Mouse (Mus musculus) left cerebral cortex, adult 18-20 months (tissue): Measurements from ENCODE around the gene Rnf207. TPM values are rescaled to one million over a fixed set of nuclear protein-coding genes. Genes with fewer than 3 reads are reported as not detected.

Source experiments
- DNase-seq, 2 experiments: peaks; one replicate each; pipeline ENCODE4 v3.0.0; 2021 to 2022; ENCODE audit warnings: low spot score in 2 of 2, mixed read lengths in 1 of 2
- total RNA-seq, 2 experiments: library from RNA; stranded (reverse); gene quantifications; 2 replicates each; pipeline ENCODE4 v1.2.3; 2021

Rnf207 gene
- total RNA-seq, 2 experiments from 2014 or later: 18.9 to 20.8 TPM

DNA sequence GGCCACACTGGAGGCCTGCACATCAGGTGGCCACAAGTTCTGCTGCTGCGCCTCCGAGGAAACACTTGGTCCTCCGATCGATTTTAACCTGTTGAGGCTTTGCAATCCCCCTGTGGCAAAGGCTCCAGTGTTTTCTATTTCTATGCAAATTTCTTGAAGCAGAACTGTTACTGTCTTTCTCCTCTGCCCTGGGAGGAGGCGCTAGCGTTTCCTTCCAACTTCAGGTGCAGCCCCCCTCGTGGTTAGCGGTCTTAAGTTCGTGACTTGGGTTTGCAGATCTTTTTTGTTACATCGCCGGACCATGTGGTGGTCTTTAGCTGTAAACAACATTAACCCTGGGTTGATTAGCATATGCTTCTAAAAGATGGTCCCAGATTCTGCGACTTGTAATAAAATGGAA, 14.8 kb upstream of the Rnf207 start:
- no peak for DNase-seq

DNA sequence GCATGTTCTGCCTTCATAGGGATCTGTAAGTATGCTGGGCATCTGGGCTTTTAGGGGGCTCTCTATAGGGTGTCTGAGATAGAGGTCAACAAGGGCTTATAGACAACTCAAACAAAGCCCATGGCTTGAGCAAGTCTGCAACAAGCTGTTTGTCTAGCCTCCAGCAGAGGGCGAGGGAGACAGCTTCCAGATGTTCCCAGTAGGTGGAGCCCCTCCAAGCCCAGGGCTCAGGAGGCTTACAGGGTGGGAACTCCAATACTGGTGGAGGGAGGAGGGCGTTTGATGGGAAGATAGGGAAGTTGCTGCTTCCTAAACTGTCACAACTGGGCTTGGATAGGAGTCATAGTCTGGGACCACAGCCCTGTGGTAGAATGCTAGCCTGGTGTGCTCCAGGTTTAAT, 14.2 kb upstream of the Rnf207 start:
- peak; percentile 73 for DNase-seq

DNA sequence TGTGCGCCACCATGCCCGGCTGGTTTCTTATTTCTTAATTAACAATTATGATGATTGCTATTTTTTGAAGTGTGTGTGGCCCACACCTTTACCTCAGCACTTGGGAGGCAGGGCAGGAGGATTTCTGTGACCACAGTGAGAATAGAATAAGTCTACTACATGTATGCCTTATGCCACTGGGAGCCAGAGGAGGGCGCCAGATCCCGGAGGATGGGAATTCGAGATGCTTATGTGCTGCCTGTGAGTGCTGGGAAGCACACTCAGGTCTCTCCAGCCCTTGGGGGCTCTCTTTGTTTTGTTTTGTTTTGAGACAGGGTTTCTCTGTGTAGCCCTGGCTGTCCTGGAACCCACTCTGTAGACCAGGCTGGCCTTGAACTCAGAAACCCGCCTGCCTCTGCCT, 9.9 kb upstream of the Rnf207 start:
- DNase-seq: peak in 1 of 2 experiments; percentile 48

DNA sequence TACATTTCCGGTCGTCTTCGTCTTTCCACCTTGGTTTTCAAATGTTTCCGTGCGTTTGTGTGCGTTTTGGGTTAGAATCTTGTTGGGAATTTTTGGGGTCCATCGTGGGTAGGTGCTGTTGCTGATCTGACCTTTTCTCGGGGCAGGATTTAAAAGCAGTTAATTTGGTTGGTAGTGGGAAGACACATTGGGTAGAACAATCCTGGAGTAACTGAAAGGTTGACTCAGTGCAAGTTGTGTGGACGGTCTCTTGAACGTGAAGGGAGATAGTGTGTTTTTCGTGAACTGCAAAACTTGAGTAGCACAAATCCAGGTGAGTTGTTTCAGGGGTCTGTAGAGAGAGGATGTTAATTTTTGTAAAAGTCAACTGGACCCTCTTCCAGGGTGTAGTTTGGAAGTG, 7.8 kb upstream of the Rnf207 start:
- DNase-seq: no peak

DNA sequence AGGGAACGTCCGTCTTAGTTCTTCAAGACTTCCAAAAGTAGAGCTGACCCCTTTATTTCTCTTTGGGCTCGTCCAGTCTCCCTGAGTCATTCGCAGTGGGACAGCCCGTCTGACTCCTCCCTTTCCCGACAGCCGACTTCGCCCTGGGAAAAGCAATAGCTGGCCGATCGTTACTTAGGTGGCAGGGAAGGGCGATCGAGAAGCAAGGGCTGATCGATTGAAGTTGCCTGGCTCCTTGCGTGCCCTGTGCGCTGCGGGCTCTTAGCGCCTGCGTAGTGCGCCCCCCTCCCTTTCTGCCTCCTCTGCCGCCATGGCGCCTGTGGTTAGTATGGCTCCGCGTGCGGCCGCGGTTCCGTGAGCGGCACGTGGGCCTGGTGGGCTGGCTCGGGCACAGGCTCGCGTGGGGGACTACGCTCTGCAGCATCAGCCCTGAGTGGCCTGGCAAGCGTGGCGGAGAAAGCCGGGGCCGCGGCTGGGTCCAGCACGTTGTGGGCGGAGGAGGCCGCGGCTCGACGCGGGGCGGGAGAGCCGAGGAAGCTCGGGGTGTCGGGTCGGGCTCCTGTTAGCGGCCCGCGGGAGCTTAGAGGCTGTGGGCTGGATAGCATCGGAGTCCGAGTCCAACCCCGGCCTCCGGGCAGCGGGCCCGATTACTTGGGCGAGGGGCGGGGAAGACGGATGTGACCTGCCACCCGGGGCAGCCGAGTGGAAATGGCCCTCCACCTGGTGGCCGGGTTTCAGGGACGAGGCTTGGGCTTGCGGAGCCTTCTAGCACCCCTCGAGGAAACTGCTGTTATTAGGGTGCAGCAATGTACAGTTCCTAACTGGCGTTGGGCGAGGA, 7.0 kb upstream of the Rnf207 start, which contains the start of gene Rpl22:
Rpl22 (plus strand) TSS at position 169 of the 838 bp plus-strand sequence.
- peak; percentile 92 to 95 for DNase-seq

DNA sequence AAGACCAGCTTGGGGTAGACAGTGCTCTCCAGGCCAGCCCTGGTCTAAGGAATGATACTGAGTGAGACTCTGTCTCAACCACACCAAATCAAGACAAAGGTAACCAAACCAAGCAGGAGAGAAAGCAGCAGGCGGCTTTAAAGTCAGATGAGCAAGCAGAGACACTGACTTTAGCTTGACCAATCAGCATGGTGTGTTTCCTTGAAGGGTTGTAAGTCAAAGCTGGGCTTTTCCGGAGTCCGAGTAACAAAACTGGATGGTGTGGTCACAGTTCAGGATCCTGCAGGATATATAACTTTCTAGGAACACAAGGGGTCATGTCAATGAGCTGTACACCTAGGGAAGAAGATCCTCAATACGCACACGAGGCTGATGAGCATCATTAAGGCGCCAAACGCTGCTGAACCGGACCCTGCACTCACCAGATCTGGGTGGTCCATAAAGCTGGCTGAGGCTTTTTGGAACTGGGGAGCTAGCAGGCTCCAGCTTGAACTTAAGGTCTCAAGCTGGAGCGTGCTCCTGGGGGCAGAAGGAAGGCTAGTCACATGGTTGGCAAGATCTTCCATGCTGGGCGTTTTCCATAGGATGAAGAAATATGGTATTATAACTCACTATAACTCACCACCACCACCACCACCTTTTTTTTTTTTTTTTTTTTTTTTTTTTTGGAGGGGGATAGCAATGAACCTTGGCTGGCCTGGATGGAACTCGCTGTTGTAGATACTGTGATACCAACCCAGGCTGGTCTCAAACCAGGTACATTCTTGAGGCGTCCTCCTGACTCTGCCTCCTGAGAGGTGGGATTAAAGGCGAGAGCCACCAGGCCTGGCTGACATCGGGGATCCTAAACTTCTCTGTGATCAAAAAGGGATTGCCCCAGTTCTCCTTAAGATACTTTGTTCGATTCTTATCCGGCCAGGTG, 6.1 kb upstream of the Rnf207 start:
- DNase-seq: no peak

DNA sequence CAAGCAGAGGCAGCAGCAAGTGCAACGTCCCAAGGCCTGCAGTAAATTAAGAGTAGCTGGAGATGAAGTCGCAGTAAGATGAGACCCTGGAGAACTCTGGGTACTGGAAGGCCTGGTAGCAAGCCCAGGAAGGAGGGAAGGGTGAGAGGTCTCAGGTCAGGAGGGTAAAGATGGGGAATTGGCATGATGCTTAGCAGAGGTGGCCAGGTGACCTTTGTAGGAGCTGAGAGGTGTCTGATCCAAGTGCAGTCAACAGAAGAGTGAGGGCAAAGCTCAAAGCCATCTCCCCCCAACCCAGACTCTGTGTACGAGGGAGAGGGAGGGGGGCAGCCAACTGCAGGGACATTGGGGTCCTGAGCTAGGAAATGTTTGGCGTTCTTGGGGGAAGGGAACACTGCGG, 2.7 kb upstream of the Rnf207 start:
- no peak for DNase-seq

DNA sequence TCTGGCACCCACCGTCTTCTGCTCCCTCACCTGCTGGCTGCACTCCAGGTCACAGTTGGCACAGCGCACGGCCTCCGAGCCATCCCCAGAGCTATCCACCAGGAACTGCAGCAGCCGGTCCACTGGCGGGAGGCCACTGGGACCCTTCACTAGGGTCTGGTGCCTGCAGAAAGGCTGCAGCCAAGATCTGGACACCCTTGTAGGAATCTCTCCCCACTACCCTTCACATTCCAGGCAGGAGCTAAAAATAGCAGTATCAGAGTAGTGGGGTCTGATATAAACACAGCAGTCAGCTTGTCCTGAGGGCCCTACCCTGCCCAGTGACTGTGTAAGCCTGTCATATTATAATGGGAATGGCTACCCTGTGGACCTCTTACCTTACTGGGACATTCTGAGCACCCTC, 1.2 kb downstream of the Rnf207 start:
- no peak for DNase-seq

DNA sequence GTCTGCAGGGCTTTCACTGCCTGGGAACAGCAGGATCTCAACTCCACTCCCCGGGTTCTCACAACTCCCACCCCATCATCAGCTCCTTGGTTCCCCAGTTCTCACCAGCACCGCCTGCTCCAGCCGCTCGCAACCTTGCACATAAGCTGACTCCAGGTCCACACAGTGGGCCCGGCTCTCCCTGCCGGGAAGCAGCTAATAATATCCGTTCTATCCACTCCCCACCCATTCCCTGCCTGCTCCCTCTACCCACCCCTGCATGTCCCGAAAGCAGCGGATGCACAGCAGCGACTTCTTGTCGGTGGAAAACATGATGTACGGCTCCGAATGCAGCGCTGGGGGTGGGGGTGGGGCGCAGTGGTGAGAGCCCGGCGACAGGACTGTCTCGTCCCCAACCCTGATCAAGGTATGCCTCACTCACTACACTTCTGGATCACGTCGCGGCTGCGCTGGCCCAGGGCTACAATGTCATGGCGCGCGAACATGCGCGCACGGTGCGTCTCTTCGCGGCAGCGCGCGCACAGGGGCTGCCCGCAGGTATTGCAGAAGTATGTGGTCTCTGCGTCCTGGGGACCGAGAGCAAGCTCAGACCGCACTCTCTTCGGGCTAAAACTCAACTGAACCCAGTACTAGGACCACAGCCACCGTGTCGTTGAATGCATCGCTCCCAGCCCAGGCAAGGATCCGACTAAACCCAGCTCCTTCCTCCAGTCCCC, 3.1 kb downstream of the Rnf207 start:
- peak in 1 of 2 experiments; percentile 49 for DNase-seq

DNA sequence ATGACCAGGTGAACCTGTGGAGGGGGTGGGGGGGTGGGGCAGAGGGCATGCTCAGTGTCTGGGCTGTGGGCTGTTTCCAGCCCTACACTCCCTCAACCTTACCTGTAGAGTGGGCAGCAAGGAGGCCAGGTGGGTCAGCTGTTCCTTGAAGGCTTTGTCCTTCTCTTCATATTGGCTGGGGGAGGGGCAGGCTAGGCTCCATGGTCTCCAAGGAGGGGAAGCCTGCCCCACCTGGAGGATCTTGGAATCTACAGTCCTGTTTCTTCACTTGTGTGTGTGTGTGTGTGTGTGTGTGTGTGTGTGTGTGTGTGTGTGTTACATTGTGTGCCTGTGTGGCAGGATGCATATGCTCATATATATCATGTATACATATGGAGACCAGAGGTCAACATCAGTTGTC, 4.9 kb downstream of the Rnf207 start:
- DNase-seq: no peak

DNA sequence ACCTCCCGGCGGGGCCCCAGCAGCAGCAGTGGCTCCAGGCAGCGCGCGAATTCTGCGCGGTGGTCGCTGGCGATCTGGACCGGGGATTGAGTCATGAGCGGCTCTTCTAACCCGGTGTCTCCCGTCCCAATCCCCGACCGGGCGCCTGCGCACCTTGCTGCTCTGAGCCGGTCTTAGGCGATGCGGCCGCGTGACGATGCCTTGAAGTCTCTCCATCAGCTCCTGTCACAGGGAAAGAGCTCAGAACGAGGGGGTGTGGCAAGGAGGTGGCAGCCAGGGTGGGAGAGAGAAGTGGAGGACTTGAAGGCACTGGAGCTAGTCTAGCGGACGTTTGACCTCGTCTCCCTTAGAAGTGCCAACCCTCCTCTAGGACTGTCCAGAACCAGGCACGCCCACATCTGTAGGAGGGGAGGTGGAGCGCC, 5.6 kb downstream of the Rnf207 start:
- peak in 1 of 2 experiments; percentile 41 for DNase-seq

DNA sequence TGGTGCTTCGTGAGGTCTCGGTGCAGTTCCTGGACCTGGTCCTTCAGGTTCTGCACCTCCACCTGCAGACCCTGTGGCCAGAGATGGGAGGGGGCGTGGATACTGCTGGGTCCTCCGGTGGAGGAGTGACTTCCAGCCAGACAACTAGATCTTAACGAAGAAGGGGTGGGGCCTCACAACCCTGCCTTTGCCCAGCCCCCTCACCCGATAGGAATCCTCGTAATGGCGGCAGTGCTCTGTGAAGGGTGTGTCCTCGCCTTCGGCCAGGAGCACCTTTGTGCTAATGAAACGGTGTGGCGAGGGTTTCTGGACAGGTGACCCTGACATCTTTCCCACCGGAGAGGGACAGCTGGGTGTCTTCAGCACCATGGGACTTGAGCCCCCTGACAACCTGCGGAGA, 6.6 kb downstream of the Rnf207 start:
- DNase-seq: no peak

DNA sequence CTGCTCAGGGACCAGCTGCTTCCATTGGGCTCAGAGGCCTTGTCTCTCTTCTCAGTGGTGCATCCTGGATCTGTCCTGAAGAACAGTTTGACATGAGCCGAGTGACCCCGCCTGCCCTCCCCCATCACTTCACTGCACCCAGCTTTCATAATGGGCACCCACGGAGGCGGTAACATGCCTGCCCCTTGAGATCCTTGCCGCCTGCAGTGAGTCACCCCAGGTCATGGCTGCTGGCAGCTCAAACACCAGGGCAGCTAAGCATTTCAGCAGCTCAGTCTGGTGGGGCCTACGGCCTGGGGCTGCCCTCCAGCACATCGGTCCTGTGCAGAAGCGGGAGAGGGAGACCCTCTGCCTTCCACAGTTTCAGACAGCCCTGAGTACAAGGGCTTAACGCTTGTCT, 11.3 kb downstream of the Rnf207 start:
- no peak for DNase-seq

DNA sequence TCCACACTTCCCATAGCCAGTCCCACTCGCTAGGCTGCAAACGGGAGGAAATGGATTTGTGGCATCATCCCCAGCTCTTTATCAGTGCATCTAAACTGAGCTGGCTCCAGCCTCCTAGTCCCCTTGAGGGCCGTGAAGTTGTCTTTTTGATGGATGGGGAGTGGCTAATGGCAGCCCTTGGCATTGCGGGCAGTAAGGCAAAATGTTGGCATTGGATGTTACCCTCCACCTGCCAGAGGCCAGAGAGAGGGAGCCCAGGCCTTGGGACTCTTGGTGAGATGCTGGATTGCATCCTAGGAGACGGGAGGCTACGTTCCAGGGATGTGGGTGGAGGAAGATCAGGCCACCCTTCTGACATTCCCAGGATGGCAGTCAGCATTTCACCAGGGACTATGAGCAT, 12.8 kb downstream of the Rnf207 start:
- no peak for DNase-seq

DNA sequence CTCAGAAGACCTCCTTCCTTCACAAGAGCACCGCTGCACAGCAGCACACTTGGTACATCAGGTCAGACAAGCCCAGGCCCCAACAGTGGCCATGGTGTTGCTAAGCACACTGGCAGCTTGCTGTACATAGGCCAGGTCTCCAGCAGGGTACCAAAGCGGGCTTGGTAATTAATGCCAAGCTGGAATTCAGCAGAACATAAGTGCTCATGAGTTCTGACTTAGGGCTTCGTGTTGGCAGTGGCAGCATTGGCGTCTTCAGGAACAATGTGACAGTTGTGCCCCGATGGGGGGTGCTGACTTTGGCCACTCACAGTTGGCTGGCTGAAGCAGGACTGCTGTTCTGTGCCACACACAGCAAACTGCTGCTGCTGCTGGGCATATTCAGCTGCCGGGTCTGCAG, 14.1 kb downstream of the Rnf207 start:
- no peak for DNase-seq

DNA sequence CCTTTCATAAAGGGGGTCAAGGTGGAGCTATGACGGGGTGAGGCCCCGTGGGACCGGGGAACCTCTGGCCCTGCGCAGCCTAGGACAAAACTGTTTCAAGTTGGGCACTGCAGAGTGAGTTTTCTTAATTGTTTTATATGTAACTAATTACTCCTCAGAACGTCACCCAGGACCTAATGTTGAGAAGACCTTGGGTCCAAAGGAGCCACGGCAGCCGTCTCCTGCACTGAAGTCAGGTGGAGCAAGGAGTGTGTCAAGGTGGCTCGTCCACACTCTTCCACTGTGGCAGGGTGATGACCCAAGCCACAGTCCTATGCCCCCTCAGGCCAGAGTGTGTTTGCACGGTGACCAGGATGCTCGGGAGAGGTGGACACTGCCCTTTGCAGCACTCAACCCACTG, 15.6 kb downstream of the Rnf207 start:
- DNase-seq: no peak

DNA sequence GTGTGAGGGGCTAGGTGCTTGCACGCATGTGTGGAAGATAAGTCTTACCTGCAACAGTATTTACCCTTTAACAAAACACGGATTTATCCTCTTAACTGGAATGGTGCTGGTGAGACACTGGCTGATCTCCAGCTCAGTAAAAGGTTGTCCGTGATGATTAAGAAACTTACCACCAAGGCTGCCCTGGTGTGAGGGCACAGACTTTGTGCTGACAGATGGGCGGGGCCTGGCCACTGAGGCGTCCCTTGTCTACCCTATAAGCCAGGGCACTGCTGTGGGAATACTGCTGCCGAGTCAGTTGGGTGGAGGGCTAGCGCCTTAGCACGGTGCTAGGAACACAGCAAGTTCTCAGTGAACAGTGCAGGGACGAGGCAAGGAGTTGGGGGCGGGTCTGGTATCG, 16.8 kb downstream of the Rnf207 start:
- no peak for DNase-seq

DNA sequence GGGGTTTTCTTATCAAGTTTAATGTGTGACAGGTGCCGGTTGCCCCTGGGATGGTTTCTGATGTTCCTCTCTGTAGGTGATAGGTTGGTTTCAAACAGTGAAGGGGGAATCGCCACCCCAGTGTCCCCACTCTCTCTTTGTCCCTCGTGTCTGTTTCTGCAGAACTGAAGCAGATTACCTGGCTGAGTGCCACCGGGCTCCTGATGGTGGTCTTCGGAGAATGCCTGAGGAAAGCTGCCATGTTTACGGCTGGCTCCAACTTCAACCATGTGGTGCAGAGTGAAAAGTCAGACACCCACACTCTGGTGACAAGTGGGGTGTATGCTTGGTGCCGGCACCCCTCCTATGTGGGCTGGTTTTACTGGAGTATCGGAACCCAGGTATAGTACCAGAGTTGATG, 18.4 kb downstream of the Rnf207 start:
- no peak for DNase-seq

DNA sequence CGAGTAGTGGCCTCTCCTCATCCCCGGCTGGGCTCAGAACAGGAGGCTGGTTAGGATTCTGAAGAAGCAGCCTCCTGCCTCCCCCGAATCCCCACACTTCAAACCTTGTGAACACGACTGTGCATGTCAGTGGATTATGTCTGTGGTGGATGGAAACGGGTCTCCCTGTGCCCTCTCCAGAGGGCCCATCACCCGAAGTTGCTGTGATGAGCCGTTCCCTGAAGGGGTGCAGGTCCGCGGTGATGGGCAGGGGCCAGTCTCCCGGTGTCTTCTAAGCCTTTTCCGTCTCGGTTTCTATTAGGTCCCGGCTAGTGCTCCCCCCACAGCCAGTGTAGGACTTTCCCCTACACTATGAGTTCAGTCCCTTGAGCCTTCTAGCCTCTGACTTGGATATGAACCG, 20.0 kb downstream of the Rnf207 start:
- DNase-seq: no peak

DNA sequence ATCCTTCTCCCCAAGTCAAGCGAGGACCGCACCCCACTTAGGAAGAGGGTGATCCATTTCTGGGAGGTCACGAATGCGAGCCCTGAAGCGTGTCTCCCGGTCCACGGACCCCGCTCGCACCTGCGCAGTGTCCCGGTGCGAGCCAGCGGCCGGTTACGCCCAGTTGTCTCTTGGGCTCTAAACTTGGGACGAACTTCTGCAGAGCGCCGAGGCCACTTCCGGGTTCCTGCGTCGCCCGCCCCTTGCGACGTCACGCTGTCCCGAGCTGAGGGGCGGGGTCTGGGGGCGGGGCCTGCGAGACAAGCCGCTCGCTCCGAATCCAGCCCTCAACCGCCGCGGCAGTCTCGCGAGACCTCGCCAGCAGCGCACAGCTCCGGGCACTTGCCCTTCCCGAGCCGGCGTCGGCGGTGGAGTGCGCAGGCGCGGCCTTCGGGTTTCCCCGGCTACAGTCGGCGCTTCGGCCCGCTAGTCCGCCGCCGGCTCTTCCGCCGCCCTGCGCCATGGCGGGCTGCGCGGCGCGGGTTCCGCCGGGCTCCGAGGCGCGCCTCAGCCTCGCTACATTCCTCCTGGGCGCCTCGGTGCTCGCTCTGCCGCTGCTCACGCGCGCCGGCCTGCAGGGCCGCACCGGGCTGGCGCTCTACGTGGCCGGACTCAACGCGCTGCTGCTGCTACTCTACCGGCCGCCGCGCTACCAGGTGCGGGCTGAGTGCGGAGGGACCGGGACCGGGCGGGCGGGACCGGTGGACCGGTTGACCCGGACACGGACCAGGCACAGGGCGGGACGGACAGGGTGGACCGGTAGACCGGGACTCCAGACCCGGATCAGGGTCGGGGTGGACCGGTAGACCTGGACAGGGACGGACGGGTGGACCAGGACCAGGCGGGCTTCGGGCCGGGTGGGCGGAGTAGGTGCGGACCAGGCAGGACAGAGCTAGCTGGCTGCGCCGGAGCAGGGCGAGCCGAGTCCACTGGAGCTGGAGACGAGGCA, 21.6 kb downstream of the Rnf207 start, which contains the start of gene Icmt:
Icmt (plus strand) TSS at position 354 of the 988 bp plus-strand sequence.
- peak; percentile 99 to 100 for DNase-seq
